Mouse (Mus musculus) retina, adult 2 months (tissue): ENCODE measurements around the gene Gstt2.

Experiments used
- DNase-seq: peaks from one replicate; pipeline ENCODE4 v3.0.0-alpha.2; 2012; ENCODE audit warnings: low read depth, low spot score

Gene Gstt2

GRCm38 (mm10) chr10:75837248-75837759, at the start of gene Gstt2:
Gene Gstt2, minus strand, starts transcription at chr10:75837424.
- peak; percentile 85 for DNase-seq

- no peak for DNase-seq
Measured at GRCm38 (mm10) chr10:75884742-75885141, 47.5 kb upstream of the Gstt2 start.

- peak; percentile 50 for DNase-seq
Measured at GRCm38 (mm10) chr10:75883232-75883552, 46.0 kb upstream of the Gstt2 start.

GRCm38 (mm10) chr10:75882433-75883231, 45.4 kb upstream of the Gstt2 start:
- no peak for DNase-seq

- no peak for DNase-seq
Measured at GRCm38 (mm10) chr10:75881578-75882432, 44.6 kb upstream of the Gstt2 start.

- DNase-seq: no peak
Measured at GRCm38 (mm10) chr10:75880771-75881577, 43.8 kb upstream of the Gstt2 start.

- DNase-seq: no peak
Measured at GRCm38 (mm10) chr10:75880351-75880750, 43.1 kb upstream of the Gstt2 start.

GRCm38 (mm10) chr10:75878836-75879235, 41.6 kb upstream of the Gstt2 start:
- DNase-seq: no peak

- DNase-seq: no peak
Measured at GRCm38 (mm10) chr10:75873543-75874170, 36.4 kb upstream of the Gstt2 start.

GRCm38 (mm10) chr10:75872915-75873542, 35.8 kb upstream of the Gstt2 start:
- peak; percentile 49 for DNase-seq

GRCm38 (mm10) chr10:75872025-75872914, 35.0 kb upstream of the Gstt2 start:
- DNase-seq: no peak

- DNase-seq: no peak
Measured at GRCm38 (mm10) chr10:75861587-75861986, 24.4 kb upstream of the Gstt2 start.

GRCm38 (mm10) chr10:75860746-75861145, 23.5 kb upstream of the Gstt2 start:
- no peak for DNase-seq

- peak; percentile 85 for DNase-seq
Measured at GRCm38 (mm10) chr10:75859786-75860470, 22.7 kb upstream of the Gstt2 start, which contains the start of gene Mif. Gene Mif, minus strand, starts transcription at chr10:75860240.

- no peak for DNase-seq
Measured at GRCm38 (mm10) chr10:75859107-75859746, 22.0 kb upstream of the Gstt2 start.

- DNase-seq: no peak
Measured at GRCm38 (mm10) chr10:75857598-75857997, 20.4 kb upstream of the Gstt2 start.

GRCm38 (mm10) chr10:75856976-75857375, 19.8 kb upstream of the Gstt2 start:
- no peak for DNase-seq

GRCm38 (mm10) chr10:75856155-75856907, 19.1 kb upstream of the Gstt2 start:
- DNase-seq: no peak
